Mouse (Mus musculus): ENCODE measurements around the gene Epn1. TPM values are rescaled to one million over a fixed set of nuclear protein-coding genes. Genes with fewer than 3 reads are reported as not detected.

Epn1 gene
- total and polyA plus RNA-seq, 3 experiments: 41.9 to 101 (median 72.9) TPM

DNA sequence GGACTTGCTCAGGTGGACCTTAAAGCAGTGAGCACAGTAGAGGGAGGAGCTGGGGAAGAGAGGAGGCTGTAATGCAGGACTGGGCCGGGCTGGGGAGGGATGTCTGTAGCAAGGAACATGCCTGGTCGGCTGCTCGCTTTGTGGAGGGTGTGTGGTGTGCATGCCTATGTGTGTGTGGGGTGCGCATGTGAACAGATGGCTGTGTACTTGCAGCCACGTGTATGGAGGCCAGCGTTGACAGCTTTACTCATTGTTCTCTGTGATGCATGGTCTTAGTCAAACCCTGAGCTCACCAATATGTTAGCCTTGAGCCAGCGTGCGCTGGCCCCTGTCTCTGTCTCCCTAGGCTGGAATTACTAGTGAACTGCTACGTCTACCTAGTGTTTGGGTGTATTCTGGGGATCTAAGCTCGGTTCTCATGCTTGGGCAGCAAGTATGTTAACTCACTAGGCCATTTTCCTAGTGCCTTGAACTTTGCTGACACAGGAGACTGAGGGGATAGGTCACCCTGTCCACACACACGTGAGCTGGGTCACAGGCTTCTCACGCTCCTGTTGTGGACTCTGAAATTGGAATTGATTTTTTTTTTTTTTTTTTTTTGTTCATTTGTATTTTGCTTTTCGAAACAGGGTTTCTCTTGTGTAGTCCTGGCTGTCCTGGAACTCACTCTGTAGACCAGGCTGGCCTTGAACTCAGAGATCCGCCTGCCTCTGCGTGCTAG, 11.1 kb downstream of the Epn1 start:
- Histone ChIP-seq H3K4me3 (replicated peaks in 1 of 3; ENCODE audit: low read depth in 2 of 3, low read length in 2 of 3, poor library complexity in 1 of 3) (no peak overlapping the region), H3K79me2 (replicated peaks; ENCODE audit: control insufficient read depth, extremely low read depth, insufficient read depth, poor library complexity, severe bottlenecking) (peaks cover 59% of the 10 kb centered on the region), H3K4me2 (ENCODE audit: insufficient read depth, low read depth, poor library complexity, severe bottlenecking) (no peak overlapping the region), H3K4me1 (ENCODE audit: control insufficient read depth in 1 of 2, insufficient read depth in 2 of 2) (peaks cover 4 to 23% of the 10 kb centered on the region in 2 experiments), H3K27ac (ENCODE audit: insufficient read depth, low read depth) (no peak overlapping the region), H3K36me3 (replicated peaks in 1 of 2; ENCODE audit: control insufficient read depth in 1 of 2, insufficient read depth in 1 of 2, low read length in 1 of 2) (peaks cover 91 to 98% of the 10 kb centered on the region in 2 experiments), H3K9ac (ENCODE audit: insufficient read depth, low read depth) (no peak overlapping the region), H3K27me3 (replicated peaks) (no peaks in the 10 kb centered on the region), H3K9me3 (replicated peaks; ENCODE audit: low read length) (no peaks in the 10 kb centered on the region)
- no peak for DNase-seq (ENCODE audit: extremely low read depth)
- in situ Hi-C loops (cut with MboI; ENCODE audit: low pct_ligation_motif_present, low pct_unique_long_range_greater_than_20kb, low sequenced_read_pairs): no loop called here
- TF ChIP-seq MEF2A (IDR thresholded peaks at IDR 0.05; ENCODE audit: borderline replicate concordance, low read depth, low read length): no peak
- TF ChIP-seq SMC3 (IDR thresholded peaks at IDR 0.05; ENCODE audit: low read depth, low read length): no peak
- TF ChIP-seq NRF1 (IDR thresholded peaks at IDR 0.05; ENCODE audit: low read depth, low read length): no peak
- no peak for TF ChIP-seq SIN3A (IDR thresholded peaks at IDR 0.05; ENCODE audit: low read length)
- no peak for TF ChIP-seq MAX (IDR thresholded peaks at IDR 0.05; ENCODE audit: low read length)
- TF ChIP-seq MYC (IDR thresholded peaks at IDR 0.05; ENCODE audit: low read depth, low read length): no peak
- no peak; the same call in 1 of the 2 replicates for TF ChIP-seq POLR2A (IDR thresholded peaks at IDR 0.05; ENCODE audit: low read depth, low read length)
- no peak for TF ChIP-seq TCF12 (IDR thresholded peaks at IDR 0.05; ENCODE audit: low read depth, low read length)
- no peak for TF ChIP-seq ZNF384 (IDR thresholded peaks at IDR 0.05; ENCODE audit: low read depth, low read length)
- no peak for TF ChIP-seq ZKSCAN1 (IDR thresholded peaks at IDR 0.05; ENCODE audit: borderline replicate concordance, low read depth, low read length)
- TF ChIP-seq MAFK (IDR thresholded peaks at IDR 0.05; ENCODE audit: insufficient replicate concordance, low read length): no peak
- no peak for TF ChIP-seq IRF4 (IDR thresholded peaks at IDR 0.05; ENCODE audit: low read depth, low read length)
- TF ChIP-seq CTCF (conservative IDR thresholded peaks at IDR 0.05 in 1 of 2, IDR thresholded peaks at IDR 0.05 in 1 of 2; ENCODE audit: low read depth in 2 of 2, low read length in 2 of 2): no peak
- no peak for TF ChIP-seq E2F4 (IDR thresholded peaks at IDR 0.05; ENCODE audit: insufficient replicate concordance, low read depth, low read length)
- TF ChIP-seq ZC3H11A (IDR thresholded peaks at IDR 0.05; ENCODE audit: low read depth, low read length): no peak
- TF ChIP-seq NELFE (IDR thresholded peaks at IDR 0.05; ENCODE audit: low read depth, low read length): no peak
- TF ChIP-seq RAD21 (IDR thresholded peaks at IDR 0.05; ENCODE audit: low read depth, low read length): no peak
- TF ChIP-seq CHD1 (IDR thresholded peaks at IDR 0.05; ENCODE audit: low read depth, low read length): no peak
- dilution Hi-C loops (cut with MboI; ENCODE audit: extremely low pct_ligation_motif_present, extremely low pct_unique_long_range_greater_than_20kb, low sequenced_read_pairs): no loop called here

GRCm38 (mm10) chr7:5092381-5092780, 12.3 kb downstream of the Epn1 start:
- no peak for DNase-seq (ENCODE audit: extremely low read depth)
- in situ Hi-C loops (cut with MboI; ENCODE audit: low pct_ligation_motif_present, low pct_unique_long_range_greater_than_20kb, low sequenced_read_pairs): no loop called here
- dilution Hi-C loops (cut with MboI; ENCODE audit: extremely low pct_ligation_motif_present, extremely low pct_unique_long_range_greater_than_20kb, low sequenced_read_pairs): no loop called here
- Histone ChIP-seq H3K9me3 (replicated peaks; ENCODE audit: low read length) (no peaks in the 10 kb centered on the region), H3K4me2 (ENCODE audit: insufficient read depth, low read depth, poor library complexity, severe bottlenecking) (no peak overlapping the region), H3K27ac (ENCODE audit: insufficient read depth, low read depth) (no peak overlapping the region), H3K4me1 (ENCODE audit: control insufficient read depth in 1 of 2, insufficient read depth in 2 of 2) (peaks cover 0 to 12% of the 10 kb centered on the region in 2 experiments; a peak in 2 of 4 replicates), H3K79me2 (replicated peaks; ENCODE audit: control insufficient read depth, extremely low read depth, insufficient read depth, poor library complexity, severe bottlenecking) (peaks cover 47% of the 10 kb centered on the region), H3K4me3 (replicated peaks in 1 of 3; ENCODE audit: low read depth in 2 of 3, low read length in 2 of 3, poor library complexity in 1 of 3) (no peak overlapping the region), H3K36me3 (replicated peaks in 1 of 2; ENCODE audit: control insufficient read depth in 1 of 2, insufficient read depth in 1 of 2, low read length in 1 of 2) (peaks cover 92 to 98% of the 10 kb centered on the region in 2 experiments), H3K27me3 (replicated peaks) (no peaks in the 10 kb centered on the region), H3K9ac (ENCODE audit: insufficient read depth, low read depth) (no peak overlapping the region)
- TF ChIP-seq ZC3H11A (IDR thresholded peaks at IDR 0.05; ENCODE audit: low read depth, low read length) (no peak), EP300 (IDR thresholded peaks at IDR 0.05; ENCODE audit: low read length) (no peak), MEF2A (IDR thresholded peaks at IDR 0.05; ENCODE audit: borderline replicate concordance, low read depth, low read length) (no peak), E2F4 (IDR thresholded peaks at IDR 0.05; ENCODE audit: insufficient replicate concordance, low read depth, low read length) (no peak), PAX5 (IDR thresholded peaks at IDR 0.05; ENCODE audit: low read length) (no peak), ZKSCAN1 (IDR thresholded peaks at IDR 0.05; ENCODE audit: borderline replicate concordance, low read depth, low read length) (no peak), TBP (conservative IDR thresholded peaks at IDR 0.05; ENCODE audit: low read depth, low read length) (no peak), JUND (conservative IDR thresholded peaks at IDR 0.05; ENCODE audit: low read depth, low read length) (no peak), NELFE (IDR thresholded peaks at IDR 0.05; ENCODE audit: low read depth, low read length) (no peak), ZMIZ1 (IDR thresholded peaks at IDR 0.05; ENCODE audit: low read depth, low read length) (no peak), CHD2 (IDR thresholded peaks at IDR 0.05; ENCODE audit: low read length) (no peak)
